Mouse (Mus musculus) heart, adult 2 months (tissue): ENCODE results near the gene Zg16.

Experiments used
- CTCF ChIP-seq: fragments of 200-600 bp; IDR thresholded peaks from 2 replicates; pipeline ENCODE4 v1.8.1; 2022; ENCODE audit warnings: antibody characterized with exemption, mild to moderate bottlenecking, moderate library complexity
- EP300 ChIP-seq: fragments of 200-500 bp; IDR thresholded peaks from 2 replicates; pipeline ENCODE4 v1.6.1; 2011; ENCODE audit warnings: low read depth, low read length, control low read depth; ENCODE audit not compliant: insufficient read depth

GRCm38 (mm10) chr7:127007313-127008024 is 79.7 kb downstream of the Zg16 start:
- TF ChIP-seq EP300 (no peak), CTCF (no peak)
